Mouse (Mus musculus) adrenal gland, adult 18-20 months (tissue): ENCODE data around the gene Zbtb12. TPM values are rescaled to one million over a fixed set of nuclear protein-coding genes. Genes with fewer than 3 reads are reported as not detected.
"Not testable (repeated sequence)": the region's sequence is repeated elsewhere in the genome, so short reads cannot be mapped to it uniquely, and the experiment has no call there.

Experiments used
- DNase-seq, 2 experiments: peaks; one replicate each; pipeline ENCODE4 v3.0.0; 2021 to 2022; ENCODE audit warnings: low spot score in 2 of 2
- long read RNA-seq, 2 experiments: library from polyadenylated mRNA; stranded (forward); transcript quantifications; one replicate each; pipeline ENCODE4 v2.0.0; 2021
- total RNA-seq, 2 experiments: library from RNA; stranded (reverse); gene quantifications; 1 replicate in 1 of 2; 2 replicates in 1 of 2; pipeline ENCODE4 v1.2.3; 2021

Zbtb12 gene
- total RNA-seq: 10 to 100 TPM in 1 of 2 experiments, 1 to 10 TPM in 1; 9.9 to 12.4 TPM
- long read RNA-seq, experiment 1, partial matches to known transcripts: 0 of 1 reads
- long read RNA-seq, experiment 1, other reads (novel, unspliced or antisense): 1 of 1 reads
- long read RNA-seq, experiment 2, partial matches to known transcripts: 1 of 2 reads
- long read RNA-seq, experiment 2, other reads (novel, unspliced or antisense): 1 of 2 reads

GRCm38 (mm10) chr17:34879336-34879879, at the start of gene Zbtb12:
Gene Zbtb12 (plus strand): TSS chr17:34879483.
- DNase-seq: no peak

- not testable (repeated sequence) for DNase-seq
These were observed 48.5 kb upstream of the Zbtb12 start for GRCm38 (mm10) chr17:34830776-34831175.

- DNase-seq: no peak
These were observed 43.0 kb upstream of the Zbtb12 start for GRCm38 (mm10) chr17:34836155-34836855.

- DNase-seq: peak; percentile 92 to 95
These were observed 42.4 kb upstream of the Zbtb12 start, which contains the start of the genes Stk19 and Dxo for GRCm38 (mm10) chr17:34836856-34837221. Gene Stk19 (minus strand): TSS chr17:34836945. Gene Dxo (plus strand): TSS chr17:34837019.

GRCm38 (mm10) chr17:34837464-34838324, 41.6 kb upstream of the Zbtb12 start:
- no peak for DNase-seq

GRCm38 (mm10) chr17:34838785-34839184, 40.5 kb upstream of the Zbtb12 start:
- no peak for DNase-seq

- no peak for DNase-seq
These were observed 38.5 kb upstream of the Zbtb12 start for GRCm38 (mm10) chr17:34840736-34841307.

- DNase-seq: no peak
These were observed 34.4 kb upstream of the Zbtb12 start for GRCm38 (mm10) chr17:34844884-34845283.

- no peak for DNase-seq
These were observed 32.1 kb upstream of the Zbtb12 start for GRCm38 (mm10) chr17:34847192-34847591.

GRCm38 (mm10) chr17:34847615-34848014, 31.7 kb upstream of the Zbtb12 start:
- no peak for DNase-seq

GRCm38 (mm10) chr17:34849722-34850516, 29.4 kb upstream of the Zbtb12 start, which contains the start of the genes Skiv2l and Nelfe:
Gene Skiv2l (minus strand): TSS chr17:34850210.
Gene Nelfe (plus strand): TSS chr17:34850391.
- peak; percentile 96 to 98 for DNase-seq

- no peak for DNase-seq
These were observed 28.7 kb upstream of the Zbtb12 start for GRCm38 (mm10) chr17:34850517-34851125.

- no peak for DNase-seq
These were observed 25.8 kb upstream of the Zbtb12 start for GRCm38 (mm10) chr17:34853511-34853910.

GRCm38 (mm10) chr17:34854761-34855160, 24.5 kb upstream of the Zbtb12 start:
- DNase-seq: no peak

GRCm38 (mm10) chr17:34855825-34856224, 23.5 kb upstream of the Zbtb12 start:
- DNase-seq: peak; percentile 61 to 63

- no peak for DNase-seq
These were observed 20.6 kb upstream of the Zbtb12 start for GRCm38 (mm10) chr17:34858670-34859069.

- no peak for DNase-seq
These were observed 18.8 kb upstream of the Zbtb12 start for GRCm38 (mm10) chr17:34860514-34860913.

- no peak for DNase-seq
These were observed 17.4 kb upstream of the Zbtb12 start for GRCm38 (mm10) chr17:34861704-34862415.
